Mouse (Mus musculus) left cerebral cortex, postnatal 25 days (tissue): ENCODE measurements around the gene Tnfsfm13. TPM values are rescaled to one million over a fixed set of nuclear protein-coding genes. Genes with fewer than 3 reads are reported as not detected.
A peak's percentile ranks its signal among the peaks of the same experiment; 100 is the strongest.
"Not testable (repeated sequence)": the region's sequence is repeated elsewhere in the genome, so short reads cannot be mapped to it uniquely, and the experiment has no call there.

Source experiments
- DNase-seq, 2 experiments: peaks; one replicate each; pipeline ENCODE4 v3.0.0; 2022; ENCODE audit warnings: low spot score in 2 of 2, mixed read lengths in 1 of 2
- intact Hi-C: fragments of 180-260 bp; cut with DNase I; formaldehyde crosslinking; loops from one replicate; pipeline ENCODE4 v1.15.1; 2025
- total RNA-seq, 2 experiments: library from RNA; stranded (reverse); gene quantifications; 2 replicates each; pipeline ENCODE4 v1.2.3; 2021

Gene Tnfsfm13
- total RNA-seq, 2 experiments from 2014 or later = 1.9 to 2.2 TPM

- intact Hi-C loops = no loop called here
- no peak for DNase-seq
Measured at GRCm38 (mm10) chr11:69707480-69707847, 11.6 kb upstream of the Tnfsfm13 start.

GRCm38 (mm10) chr11:69706775-69707479 lies 11.0 kb upstream of the Tnfsfm13 start:
- intact Hi-C loops = no loop called here
- peak in 1 of 2 experiments; percentile 54 for DNase-seq

GRCm38 (mm10) chr11:69704613-69705010 lies 8.7 kb upstream of the Tnfsfm13 start:
- DNase-seq = no peak
- intact Hi-C loops = no loop called here

- no peak for DNase-seq
- intact Hi-C loops = no loop called here
Measured at GRCm38 (mm10) chr11:69703814-69704612, 8.1 kb upstream of the Tnfsfm13 start.

GRCm38 (mm10) chr11:69703381-69703780 lies 7.5 kb upstream of the Tnfsfm13 start:
- intact Hi-C loops, DNase-seq: not testable (repeated sequence)

- intact Hi-C loops, DNase-seq: not testable (repeated sequence)
Measured at GRCm38 (mm10) chr11:69702886-69703285, 7.0 kb upstream of the Tnfsfm13 start.

GRCm38 (mm10) chr11:69699595-69699994 lies 3.7 kb upstream of the Tnfsfm13 start:
- no peak for DNase-seq
- intact Hi-C loops = no loop called here

GRCm38 (mm10) chr11:69698574-69698973 lies 2.7 kb upstream of the Tnfsfm13 start:
- intact Hi-C loops = no loop called here
- DNase-seq = no peak

- no peak for DNase-seq
- intact Hi-C loops = no loop called here
Measured at GRCm38 (mm10) chr11:69697396-69697795, 1.5 kb upstream of the Tnfsfm13 start.

GRCm38 (mm10) chr11:69695046-69695360 lies 895 bp downstream of the Tnfsfm13 start:
- DNase-seq = peak in 1 of 2 experiments; percentile 77
- intact Hi-C loops = no loop called here

- DNase-seq = no peak
- intact Hi-C loops = no loop called here
Measured at GRCm38 (mm10) chr11:69693421-69693965, 2.4 kb downstream of the Tnfsfm13 start.

- intact Hi-C loops = no loop called here
- no peak for DNase-seq
Measured at GRCm38 (mm10) chr11:69692863-69693262, 3.0 kb downstream of the Tnfsfm13 start.

- intact Hi-C loops = no loop called here
- DNase-seq = no peak
Measured at GRCm38 (mm10) chr11:69692196-69692811, 3.6 kb downstream of the Tnfsfm13 start.

- no peak for DNase-seq
- intact Hi-C loops = no loop called here
Measured at GRCm38 (mm10) chr11:69689891-69690290, 6.0 kb downstream of the Tnfsfm13 start.

- DNase-seq = no peak
- intact Hi-C loops = no loop called here
Measured at GRCm38 (mm10) chr11:69687061-69687460, 8.8 kb downstream of the Tnfsfm13 start.

- intact Hi-C loops = no loop called here
- no peak for DNase-seq
Measured at GRCm38 (mm10) chr11:69686377-69686776, 9.5 kb downstream of the Tnfsfm13 start.

- intact Hi-C loops = no loop called here
Measured at GRCm38 (mm10) chr11:69685526-69686148, 10.3 kb downstream of the Tnfsfm13 start, which contains the start of gene Tnfsf13. Gene Tnfsf13 (minus strand): TSS chr11:69685784.

GRCm38 (mm10) chr11:69684936-69685335 lies 11.0 kb downstream of the Tnfsfm13 start:
- no peak for DNase-seq
- intact Hi-C loops = loop anchor here (5.0 kb wide), 2 partner anchors 192 to 237 kb away; partner anchors contain the start of genes Eif5a and Tmem95

More at GRCm38 (mm10) chr11:69685526-69686148, 10.3 kb downstream of the Tnfsfm13 start, which contains the start of gene Tnfsf13:
- peak; percentile 50 to 70 for DNase-seq

- intact Hi-C loops = loop anchor here (5.0 kb wide), 2 partner anchors 193 to 238 kb away; partner anchors contain the start of genes Eif5a and Tmem95
- DNase-seq = no peak
Measured at GRCm38 (mm10) chr11:69684128-69684745, 11.7 kb downstream of the Tnfsfm13 start.
